Mouse (Mus musculus) cerebellum, adult 2 months (tissue): ENCODE data around the gene Larp1. TPM values are rescaled to one million over a fixed set of nuclear protein-coding genes. Genes with fewer than 3 reads are reported as not detected.
"Not testable (repeated sequence)": the region's sequence is repeated elsewhere in the genome, so short reads cannot be mapped to it uniquely, and the experiment has no call there.

Source experiments
- DNase-seq, 2 experiments: peaks; one replicate each; pipeline ENCODE4 v3.0.0; 2021
- H3K27ac ChIP-seq: fragments of 200-500 bp; 2 replicates; pipeline ENCODE4 v1.5.1; 2012; ENCODE audit warnings: low read length, control low read depth, inconsistent platforms; ENCODE audit not compliant: insufficient read depth
- H3K27me3 ChIP-seq: fragments of 200-500 bp; 2 replicates; pipeline ENCODE4 v1.6.1; 2012; ENCODE audit warnings: inconsistent platforms, mild to moderate bottlenecking, low read length, moderate library complexity; ENCODE audit not compliant: control insufficient read depth, insufficient read depth
- H3K4me1 ChIP-seq: fragments of 200-500 bp; 2 replicates; pipeline ENCODE4 v1.6.1; 2011; ENCODE audit warnings: low read length; ENCODE audit not compliant: control insufficient read depth, insufficient read depth
- H3K4me3 ChIP-seq: fragments of 200-500 bp; replicated peaks from 2 replicates; pipeline ENCODE3; 2011; ENCODE audit warnings: mild to moderate bottlenecking, low read depth, low read length, control low read depth; ENCODE audit not compliant: insufficient read depth
- CTCF ChIP-seq: fragments of 200-500 bp; IDR thresholded peaks from 2 replicates; pipeline ENCODE4 v1.5.1; 2011; ENCODE audit warnings: low read depth, mild to moderate bottlenecking, control low read depth, low read length, moderate library complexity, borderline replicate concordance; ENCODE audit not compliant: insufficient read depth
- POLR2A ChIP-seq: fragments of 200-500 bp; IDR thresholded peaks from 2 replicates; pipeline ENCODE4 v1.6.1; 2011; ENCODE audit warnings: low read length, control low read depth, borderline replicate concordance; ENCODE audit not compliant: insufficient read depth
- WGBS: fragments of 180-500 bp; shearing (Covaris S2); methylation state at CpG from one replicate; pipeline ENCODE4 v1.1.7; 2018; 5-methylcytosine and 5-hydroxymethylcytosine counted together
- polyA plus RNA-seq: library from polyadenylated mRNA; depleted of rRNA; stranded (reverse); fragments of >200 nt; gene quantifications from 2 replicates; pipeline ENCODE4 v1.2.3, GENCODE M21; 2012

Larp1 gene
- polyA plus RNA-seq, 1 experiment: 54.5 TPM

DNA sequence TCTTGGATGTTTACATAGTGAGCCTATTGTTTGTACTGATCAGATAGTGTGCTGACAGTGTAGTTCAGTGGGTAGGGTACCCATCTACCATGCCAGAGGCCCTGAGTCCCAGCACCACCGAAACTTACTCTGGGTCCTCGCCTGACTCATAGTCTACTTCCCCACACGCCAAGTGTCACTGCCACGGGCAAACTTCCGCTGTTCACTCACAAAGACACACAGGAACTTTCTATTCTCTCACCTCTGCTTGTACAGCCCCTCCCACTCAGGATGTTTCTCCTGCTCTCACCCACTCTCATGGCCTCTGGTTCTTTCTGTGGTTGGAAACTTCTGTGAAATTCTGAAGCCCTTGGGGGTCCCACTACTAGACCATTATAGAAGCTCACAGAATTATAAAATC is 87.3 kb downstream of the Larp1 start:
- Histone ChIP-seq H3K27ac (no peak overlapping the region), H3K4me1 (peaks cover 8% of the 10 kb centered on the region; the same call in 1 of the 2 replicates), H3K4me3 (no peak overlapping the region), H3K27me3 (no peaks in the 10 kb centered on the region)
- DNase-seq: no peak
- WGBS: 92% methylated on average over 5 of the region's 5 CpGs
- TF ChIP-seq CTCF: no peak
- TF ChIP-seq POLR2A: no peak

DNA sequence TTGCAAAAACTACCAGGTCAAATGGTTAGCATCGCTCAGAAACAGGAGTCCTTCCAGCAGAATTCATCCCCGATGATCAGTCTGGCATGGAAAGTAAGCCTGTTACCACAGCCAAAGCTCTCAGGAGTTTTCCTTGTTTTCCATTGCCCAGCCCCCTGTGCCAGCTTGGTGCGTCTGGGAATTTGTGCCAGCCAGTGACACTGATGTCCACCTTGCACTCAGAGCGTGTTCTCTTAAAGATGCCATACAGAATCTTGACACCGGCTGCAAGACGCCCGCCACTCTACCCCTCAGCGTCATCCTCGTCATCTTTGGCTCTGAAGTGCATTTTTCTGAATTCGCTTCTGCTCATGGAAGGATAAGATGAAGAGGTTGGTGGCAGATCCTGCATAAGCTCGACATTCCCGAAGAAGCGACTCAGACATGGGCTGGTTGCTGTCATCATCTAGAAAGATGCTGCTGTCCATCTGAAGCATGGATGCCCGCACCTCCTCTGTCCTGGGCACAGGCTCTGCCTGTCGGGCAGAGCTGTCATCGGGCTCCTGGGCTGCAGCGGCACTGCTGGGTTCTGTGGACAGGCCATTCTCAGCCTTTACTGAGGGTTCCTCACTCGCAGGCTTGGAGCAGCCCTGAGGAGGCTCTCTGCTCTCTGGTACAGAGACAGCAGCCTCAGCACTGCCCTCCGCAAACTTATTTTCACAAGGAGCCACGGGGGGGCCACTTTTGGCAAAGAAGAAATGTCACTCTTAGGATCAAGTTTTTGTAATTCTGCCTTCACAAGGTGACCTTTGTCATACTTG is 88.2 kb downstream of the Larp1 start:
- Histone ChIP-seq H3K27me3 (no peaks in the 10 kb centered on the region), H3K4me3 (peak overlapping the region; percentile 51), H3K27ac (peak overlapping the region; percentile 10; the same call in 1 of the 2 replicates), H3K4me1 (peaks cover 8% of the 10 kb centered on the region; the same call in 1 of the 2 replicates)
- peak; percentile 71 for DNase-seq
- 3% methylated on average over 20 of the region's 20 CpGs for WGBS
- no peak for TF ChIP-seq POLR2A
- no peak for TF ChIP-seq CTCF

DNA sequence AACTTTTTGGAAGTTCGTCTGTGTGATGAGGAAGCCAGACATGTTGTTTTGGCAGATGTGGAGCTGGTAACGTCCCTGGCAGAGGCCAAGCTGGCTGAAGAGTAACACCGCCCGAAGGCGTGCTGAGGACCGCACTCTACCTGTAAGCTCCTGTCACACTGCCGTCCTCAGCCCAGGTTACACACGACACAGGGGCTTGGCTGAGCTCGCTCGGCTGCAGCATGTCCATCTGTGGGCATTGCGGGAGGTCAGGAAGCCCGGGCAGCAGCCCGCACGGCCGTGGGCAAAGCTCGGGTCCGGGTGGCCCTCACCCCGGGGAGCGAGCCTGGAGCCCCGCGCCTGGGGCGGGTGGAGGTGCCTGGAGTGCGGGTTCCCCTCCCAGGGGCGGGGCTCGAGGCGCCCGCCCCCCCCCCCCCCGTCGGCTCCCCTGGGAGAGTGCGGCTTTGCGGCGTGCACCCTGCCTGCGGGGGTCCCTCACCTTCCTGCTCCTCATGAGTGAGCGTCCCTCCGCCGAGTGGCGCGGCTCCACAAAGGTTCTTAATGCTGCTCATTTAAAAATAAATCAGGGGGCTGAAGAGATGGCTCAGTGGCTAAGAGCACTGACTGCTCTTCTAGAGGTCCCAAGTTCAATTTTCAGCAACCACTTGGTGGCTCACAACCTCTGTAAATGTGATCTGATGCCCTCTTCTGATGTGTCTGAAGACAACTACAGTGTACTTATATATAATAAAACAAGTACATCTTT is 88.9 kb downstream of the Larp1 start:
- Histone ChIP-seq H3K27ac (no peak overlapping the region), H3K27me3 (no peaks in the 10 kb centered on the region), H3K4me3 (peak overlapping the region; percentile 51), H3K4me1 (peaks cover 3% of the 10 kb centered on the region; the same call in 1 of the 2 replicates)
- WGBS: under 1% methylated on average over 36 of the region's 38 CpGs
- peak in 1 of 2 experiments; percentile 75 for DNase-seq
- TF ChIP-seq CTCF (no peak), POLR2A (no peak)

DNA sequence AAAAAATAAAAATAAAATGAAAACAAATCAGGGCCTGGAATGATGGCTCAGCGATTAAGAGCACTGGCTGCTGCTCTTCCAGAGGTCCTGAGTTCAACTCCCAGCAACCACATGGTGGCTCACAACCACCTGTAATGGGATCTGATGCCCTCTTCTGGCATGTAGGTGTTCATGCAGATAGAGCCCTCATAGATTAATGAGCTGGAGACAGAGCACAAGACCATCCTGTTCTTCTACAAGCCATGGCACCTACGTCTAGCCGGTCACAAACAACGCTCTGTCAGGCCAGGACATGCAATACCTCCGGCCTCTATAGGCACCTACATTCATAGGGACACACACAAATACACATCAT is 89.5 kb downstream of the Larp1 start:
- peak; percentile 22; the same call in 1 of the 2 replicates for TF ChIP-seq CTCF
- not testable (repeated sequence) for H3K4me1 ChIP-seq, H3K27me3 ChIP-seq, H3K27ac ChIP-seq, DNase-seq, H3K4me3 ChIP-seq
- 85% methylated on average over 5 of the region's 5 CpGs for WGBS

DNA sequence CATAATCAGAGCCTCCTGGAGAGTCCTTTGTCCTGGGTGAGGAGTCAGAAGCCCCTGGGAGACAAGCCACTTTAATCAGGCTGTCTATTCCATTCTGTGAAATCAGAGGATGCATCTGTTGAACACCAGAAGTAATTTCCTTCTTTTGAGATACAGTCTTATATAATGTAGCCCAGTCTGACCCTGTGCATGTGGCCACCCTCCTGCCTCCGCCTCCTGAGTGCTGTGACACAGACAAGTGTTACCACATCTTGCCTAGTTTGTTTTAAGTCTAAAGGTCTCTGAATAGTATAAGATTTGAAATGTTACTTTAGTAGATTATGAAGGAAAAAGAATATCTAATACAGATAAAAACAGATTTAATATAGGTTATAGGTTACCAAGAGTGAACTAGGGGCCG is 91.1 kb downstream of the Larp1 start:
- H3K27me3 ChIP-seq: no peaks in the 10 kb centered on the region

DNA sequence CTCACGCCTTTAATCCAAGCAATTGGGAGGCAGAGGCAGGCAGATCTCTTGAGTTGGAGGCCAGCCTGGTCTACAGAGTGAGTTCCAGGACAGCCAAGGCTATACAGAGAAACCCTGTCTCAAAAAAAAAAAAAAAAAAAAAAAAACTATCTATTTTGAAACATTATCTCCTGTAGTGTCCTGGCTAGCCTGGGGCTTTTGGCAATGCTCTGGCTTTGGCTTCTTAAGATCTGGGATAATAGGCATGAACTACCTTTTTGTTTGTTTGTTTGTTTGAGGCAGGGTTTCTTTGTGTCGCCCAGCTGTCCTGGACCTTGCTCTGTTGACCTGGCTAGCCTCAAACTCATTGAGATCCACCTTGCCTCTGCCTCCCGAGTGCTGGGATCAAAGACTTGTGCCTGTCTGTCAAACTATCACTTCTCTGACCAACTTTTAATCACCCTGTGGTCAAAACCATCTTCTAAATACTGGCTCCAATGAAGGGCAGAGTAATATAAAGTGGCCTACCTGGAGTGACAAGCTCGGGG is 92.4 kb downstream of the Larp1 start:
- H3K27ac ChIP-seq: no peak overlapping the region
- no peak overlapping the region for H3K4me3 ChIP-seq
- no peak for TF ChIP-seq CTCF
- TF ChIP-seq POLR2A: no peak
- peaks cover 5% of the 10 kb centered on the region; the same call in 1 of the 2 replicates for H3K4me1 ChIP-seq
- 80% methylated on average over 4 of the region's 4 CpGs for WGBS
- no peak for DNase-seq
- H3K27me3 ChIP-seq: no peaks in the 10 kb centered on the region

More for the DNA sequence above, 91.1 kb downstream of the Larp1 start:
- DNase-seq: no peak
- H3K4me1 ChIP-seq: peaks cover 5% of the 10 kb centered on the region; the same call in 1 of the 2 replicates
- 96% methylated on average over 2 of the region's 2 CpGs for WGBS
- no peak overlapping the region for H3K4me3 ChIP-seq
- no peak for TF ChIP-seq POLR2A
- TF ChIP-seq CTCF: no peak
- H3K27ac ChIP-seq: no peak overlapping the region

DNA sequence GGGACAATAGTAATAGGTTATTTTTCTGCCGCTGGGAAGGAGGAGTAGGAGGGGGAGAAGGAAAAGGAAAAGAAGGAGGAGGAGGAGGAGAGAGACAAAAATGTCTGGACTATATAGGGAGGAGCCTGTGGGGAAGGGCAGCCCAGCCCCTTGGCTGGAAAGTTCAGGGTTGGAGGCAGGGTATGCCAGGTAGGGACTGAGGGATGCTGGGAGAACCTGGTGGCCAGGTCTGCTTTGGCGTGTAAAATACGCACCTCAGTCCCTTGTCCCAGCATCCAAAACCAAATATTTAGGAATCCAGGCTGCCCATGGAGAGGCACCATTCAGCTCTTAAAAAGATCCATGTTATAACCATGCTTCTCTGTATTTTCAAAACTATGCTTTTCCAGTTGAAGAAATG is 93.3 kb downstream of the Larp1 start:
- Histone ChIP-seq H3K4me3 (no peak overlapping the region), H3K27me3 (no peaks in the 10 kb centered on the region), H3K27ac (no peak overlapping the region), H3K4me1 (peaks cover 5% of the 10 kb centered on the region; the same call in 1 of the 2 replicates)
- TF ChIP-seq CTCF: no peak
- TF ChIP-seq POLR2A: no peak
- DNase-seq: no peak
- 79% methylated on average over 3 of the region's 3 CpGs for WGBS
